Mouse (Mus musculus): ENCODE measurements around the gene Gm20388.

- TF ChIP-seq ZNF384 (IDR thresholded peaks at IDR 0.05; ENCODE audit: low read depth, low read length), result no peak
- no peak for TF ChIP-seq ZC3H11A (IDR thresholded peaks at IDR 0.05; ENCODE audit: borderline replicate concordance, low read depth, low read length)
Measured at GRCm38 (mm10) chr8:119988087-119988486, 77.4 kb downstream of the Gm20388 start.
